Mouse (Mus musculus): Measurements from ENCODE around the gene Sntb2.

DNA sequence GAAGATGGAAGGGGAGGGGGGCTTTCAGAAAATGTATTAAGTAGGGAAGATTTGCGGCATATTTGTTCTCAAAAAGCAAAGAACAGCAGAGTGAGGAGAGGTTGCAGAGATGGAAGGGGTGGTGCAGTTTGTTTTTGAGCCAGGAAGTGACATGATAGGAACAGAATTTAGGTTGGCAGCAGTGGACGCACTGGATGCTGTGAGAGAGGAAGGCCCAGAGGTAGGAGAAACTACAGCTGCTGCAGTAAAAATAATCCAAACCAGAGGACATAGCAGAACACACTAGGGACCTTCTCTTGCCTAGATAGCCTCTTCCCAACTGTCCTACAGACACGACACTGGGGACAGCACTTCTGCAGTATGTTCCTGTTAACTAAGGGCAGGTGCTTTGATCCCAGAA is 9.2 kb downstream of the Sntb2 start:
- TF ChIP-seq EP300 (IDR thresholded peaks at IDR 0.05; ENCODE audit: low read depth) (no peak), CTCF (IDR thresholded peaks at IDR 0.05; ENCODE audit: low read depth) (no peak)

All from heart, postnatal 0 days (tissue).